Mouse (Mus musculus): ENCODE measurements around the gene Grik1.

The Grik1 gene

DNA sequence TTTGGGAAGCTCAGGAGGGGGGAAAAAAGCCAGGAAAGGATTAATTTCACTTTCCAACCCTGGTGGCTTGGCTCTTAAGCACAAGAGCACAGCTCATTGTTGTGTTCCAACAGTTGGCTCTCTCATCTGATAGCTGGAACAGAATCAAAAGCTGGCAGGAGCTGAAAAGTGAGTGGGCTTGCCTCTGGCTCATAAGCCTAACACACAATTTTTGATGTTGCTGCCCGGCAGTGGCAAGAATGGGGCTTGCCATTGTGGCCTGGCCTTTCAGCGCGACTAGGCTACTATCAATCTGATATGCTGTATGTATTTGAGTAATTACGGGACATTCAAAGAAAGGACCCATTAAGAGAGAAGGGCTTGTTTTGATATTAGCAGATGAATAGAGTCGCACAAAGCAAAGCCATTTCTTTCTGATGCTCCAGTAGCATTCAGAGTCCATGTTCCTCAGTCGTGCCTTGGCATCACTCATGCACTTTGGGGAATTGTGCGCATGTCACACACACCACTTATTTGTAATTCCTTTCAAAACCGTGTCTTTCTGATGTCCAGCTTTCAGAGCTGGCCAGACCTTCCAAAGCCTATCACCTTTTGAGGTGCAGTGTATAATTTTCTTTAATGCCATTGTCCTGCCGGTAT lies 115.9 kb downstream of the Grik1 start:
- in situ Hi-C loops (cut with MboI; ENCODE audit: low pct_unique_long_range_greater_than_20kb in 1 of 2, low sequenced_read_pairs in 2 of 2, unreplicated experiment in 1 of 2): no loop called here

DNA sequence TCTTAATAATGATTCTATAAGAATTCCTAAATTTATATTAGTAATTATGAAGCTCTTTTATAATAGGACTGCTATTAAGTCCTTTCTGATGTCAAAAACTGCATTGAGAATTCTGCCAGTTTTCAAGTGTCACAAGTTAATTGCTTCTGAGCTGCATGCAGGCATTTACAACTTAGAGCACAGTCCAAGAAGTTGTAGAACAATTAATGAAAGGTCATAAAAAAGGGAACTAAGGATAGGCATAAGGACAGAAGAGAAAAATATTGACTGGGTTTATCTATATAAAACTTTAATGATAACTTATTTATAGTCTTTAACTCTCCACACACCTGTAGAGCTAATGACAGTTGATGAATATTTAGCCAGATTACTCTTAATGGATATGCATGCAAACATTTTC lies 123.5 kb downstream of the Grik1 start:
- in situ Hi-C loops (cut with MboI; ENCODE audit: low pct_unique_long_range_greater_than_20kb in 1 of 2, low sequenced_read_pairs in 2 of 2, unreplicated experiment in 1 of 2): no loop called here

DNA sequence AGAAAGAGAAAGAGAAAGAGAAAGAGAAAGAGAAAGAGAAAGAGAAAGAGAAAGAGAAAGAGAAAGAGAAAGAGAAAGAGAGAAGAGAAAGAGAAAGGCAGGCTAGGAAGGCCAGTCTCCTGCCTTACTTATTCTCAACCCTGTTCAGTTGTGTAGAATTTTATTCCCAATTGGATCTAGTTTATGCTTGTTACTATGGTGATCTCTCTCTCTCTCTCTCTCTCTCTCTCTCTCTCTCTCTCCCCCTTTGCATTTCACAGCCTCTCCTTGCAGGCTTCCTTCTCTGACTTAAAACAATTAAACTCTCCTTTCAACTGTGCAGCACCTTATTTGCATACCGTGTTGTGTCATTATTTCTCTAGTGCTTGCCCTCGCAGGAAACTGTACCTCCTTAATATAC lies 147.5 kb downstream of the Grik1 start:
- in situ Hi-C loops (cut with MboI; ENCODE audit: low pct_unique_long_range_greater_than_20kb in 1 of 2, low sequenced_read_pairs in 2 of 2, unreplicated experiment in 1 of 2): no loop called here

DNA sequence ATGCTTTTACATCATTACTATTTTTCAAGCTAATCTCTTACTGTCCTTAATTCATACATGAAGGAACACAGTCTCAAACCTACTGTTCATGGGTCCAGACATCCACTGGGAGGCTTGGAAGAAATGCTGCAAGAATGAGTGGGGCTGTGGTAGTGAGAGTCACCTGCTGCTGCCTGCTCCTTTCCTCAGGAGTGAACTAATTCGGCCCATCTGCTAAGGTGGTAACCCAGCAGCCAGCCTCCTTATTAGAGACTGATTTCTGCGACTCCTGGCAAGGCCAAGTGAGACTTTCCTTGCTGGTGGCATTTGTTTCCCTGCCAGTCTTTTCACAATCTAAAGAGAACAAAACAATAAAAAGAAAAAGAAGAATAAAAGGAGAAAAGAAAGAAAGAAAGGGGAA lies 147.9 kb downstream of the Grik1 start:
- in situ Hi-C loops (cut with MboI; ENCODE audit: low pct_unique_long_range_greater_than_20kb in 1 of 2, low sequenced_read_pairs in 2 of 2, unreplicated experiment in 1 of 2): no loop called here

DNA sequence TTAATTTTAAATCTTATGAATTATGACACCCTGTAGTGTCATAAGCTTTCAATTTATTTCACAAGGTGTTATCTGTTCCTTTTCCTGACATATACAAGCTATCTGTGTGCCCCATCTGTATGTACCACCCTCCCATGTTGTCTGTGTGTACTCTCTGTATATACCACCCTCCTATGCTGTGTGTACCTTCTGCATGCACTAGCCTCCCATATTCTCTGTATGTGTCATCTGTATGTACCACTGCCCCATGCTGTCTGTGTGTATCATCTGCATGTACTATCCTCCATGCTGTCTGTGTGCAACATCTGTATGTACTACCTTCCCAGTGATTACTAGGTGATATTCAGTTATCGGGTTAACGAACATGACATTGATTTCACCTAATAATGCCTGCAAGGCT lies 148.5 kb downstream of the Grik1 start:
- in situ Hi-C loops (cut with MboI; ENCODE audit: low pct_unique_long_range_greater_than_20kb in 1 of 2, low sequenced_read_pairs in 2 of 2, unreplicated experiment in 1 of 2): no loop called here

DNA sequence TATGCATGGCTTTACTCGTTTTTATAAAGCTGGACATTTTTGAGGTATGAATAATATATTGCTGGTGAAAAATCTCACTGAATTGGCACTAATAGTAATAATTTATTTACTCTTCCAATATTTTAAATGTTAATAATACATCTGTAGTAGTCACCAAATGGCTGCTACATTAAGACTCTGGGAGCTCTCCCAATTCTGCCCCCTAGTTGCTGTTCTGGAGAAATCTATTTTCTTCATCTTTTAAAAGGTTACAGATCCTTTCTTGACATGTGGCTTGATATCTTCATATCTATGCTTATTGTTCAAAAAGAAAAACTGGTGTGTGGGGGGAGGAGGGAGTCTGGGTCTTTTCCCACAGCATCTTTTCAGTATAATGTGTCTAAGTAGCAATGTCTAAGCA lies 151.2 kb downstream of the Grik1 start:
- in situ Hi-C loops (cut with MboI; ENCODE audit: low pct_unique_long_range_greater_than_20kb in 1 of 2, low sequenced_read_pairs in 2 of 2, unreplicated experiment in 1 of 2): no loop called here

DNA sequence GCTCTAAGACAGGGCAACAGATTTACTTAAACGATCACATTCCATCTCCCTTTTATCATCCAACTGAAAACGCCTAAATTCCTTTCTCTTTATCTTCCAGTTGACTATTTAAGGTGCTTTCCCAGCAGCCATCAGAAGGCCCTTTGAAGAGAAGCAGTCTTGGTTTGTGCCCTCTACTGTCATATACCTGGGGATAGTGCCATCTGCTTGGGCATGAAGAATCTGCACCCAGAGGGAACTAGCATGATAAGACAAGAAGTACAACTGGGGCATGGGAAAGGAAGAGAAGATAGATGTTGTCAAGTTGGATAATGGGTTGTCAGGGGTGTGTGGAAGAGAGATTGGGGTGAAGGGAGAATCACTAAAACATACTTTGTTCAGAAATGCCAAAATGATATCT lies 157.1 kb downstream of the Grik1 start:
- in situ Hi-C loops (cut with MboI; ENCODE audit: low pct_unique_long_range_greater_than_20kb in 1 of 2, low sequenced_read_pairs in 2 of 2, unreplicated experiment in 1 of 2): no loop called here

DNA sequence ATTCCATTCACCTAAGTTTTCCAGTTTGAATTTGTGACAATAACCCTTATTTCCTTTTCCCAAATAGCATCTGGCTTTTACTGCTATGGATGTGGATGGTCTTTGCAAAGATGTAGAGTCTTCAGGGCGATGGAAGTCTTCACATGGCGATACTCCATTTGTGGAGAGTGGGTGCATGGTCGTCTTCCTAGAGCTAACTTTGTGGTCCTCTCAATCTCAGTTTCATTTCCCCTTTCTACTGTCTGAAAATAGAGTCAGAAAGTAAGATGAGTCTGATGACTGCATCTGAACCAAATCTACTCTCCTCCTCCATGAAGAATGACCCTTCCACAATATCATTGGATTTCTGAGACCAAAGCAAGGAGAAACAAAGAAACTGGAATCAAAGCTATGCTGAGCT lies 159.0 kb downstream of the Grik1 start:
- in situ Hi-C loops (cut with MboI; ENCODE audit: low pct_unique_long_range_greater_than_20kb in 1 of 2, low sequenced_read_pairs in 2 of 2, unreplicated experiment in 1 of 2): no loop called here

DNA sequence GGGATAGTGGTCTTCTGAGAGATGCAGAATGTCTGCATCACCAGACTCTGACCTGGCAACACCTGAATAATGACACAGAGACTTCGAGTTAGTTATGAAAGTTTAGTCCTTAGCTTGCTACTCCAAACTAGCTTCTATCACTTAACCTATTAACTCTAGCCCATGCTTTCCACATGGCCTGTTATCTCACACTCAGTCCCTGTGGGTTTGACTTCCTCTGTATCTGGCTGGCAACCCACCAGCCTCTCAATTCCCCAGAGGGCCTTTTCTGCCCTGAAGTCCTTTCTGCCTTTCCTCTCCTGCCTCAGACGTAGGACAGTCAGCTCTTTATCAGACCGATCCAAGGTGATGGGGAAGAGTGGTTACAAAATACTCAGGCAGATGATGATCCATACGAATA lies 165.0 kb downstream of the Grik1 start:
- in situ Hi-C loops (cut with MboI; ENCODE audit: low pct_unique_long_range_greater_than_20kb in 1 of 2, low sequenced_read_pairs in 2 of 2, unreplicated experiment in 1 of 2): no loop called here

DNA sequence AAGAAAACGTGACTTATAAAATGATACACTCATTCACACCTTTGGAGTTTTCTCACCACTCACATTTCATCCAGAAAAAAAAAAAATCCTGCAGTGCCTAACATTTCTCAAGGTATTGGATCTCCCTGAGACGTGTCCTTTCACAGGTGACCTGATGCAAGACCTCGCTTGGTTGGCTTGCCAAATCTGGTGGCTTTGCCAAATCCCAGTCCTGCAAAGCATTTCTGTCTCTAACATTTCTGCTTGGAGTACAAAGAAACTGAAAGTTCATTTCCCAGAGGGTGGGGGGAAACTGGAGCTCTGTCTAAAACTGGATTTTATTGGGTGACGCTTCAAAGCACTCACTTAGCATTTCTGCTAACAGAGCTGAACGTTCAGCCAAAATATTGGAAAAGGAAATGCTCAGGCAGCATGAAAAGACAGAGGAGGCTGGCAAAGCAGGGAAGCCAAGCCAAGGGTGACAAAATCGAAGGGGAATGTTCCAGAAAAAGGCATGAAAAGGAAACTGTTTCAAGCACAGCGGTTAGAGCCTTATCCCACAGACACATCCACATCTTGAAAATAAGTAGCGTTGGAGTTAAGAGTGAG lies 177.4 kb downstream of the Grik1 start:
- in situ Hi-C loops (cut with MboI; ENCODE audit: low pct_unique_long_range_greater_than_20kb in 1 of 2, low sequenced_read_pairs in 2 of 2, unreplicated experiment in 1 of 2): no loop called here

DNA sequence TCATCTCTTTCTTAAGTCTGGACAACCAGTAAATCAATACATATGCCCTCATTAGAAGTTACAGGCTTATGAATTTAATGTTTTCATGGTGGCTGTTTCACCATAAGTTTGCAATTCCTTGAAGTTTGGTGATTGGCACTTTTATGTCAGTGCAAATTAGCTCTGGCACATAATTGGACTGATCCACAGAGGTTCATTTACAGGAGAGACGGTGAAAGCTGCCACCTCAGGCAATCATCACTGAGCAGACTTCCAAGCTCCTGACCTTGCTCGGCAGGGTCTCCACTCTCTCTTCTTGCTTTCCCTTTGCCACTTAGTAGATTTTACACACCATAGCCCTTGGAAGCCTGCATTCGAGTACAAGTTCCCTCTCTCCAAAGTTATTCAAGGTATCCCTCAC lies 178.6 kb downstream of the Grik1 start:
- in situ Hi-C loops (cut with MboI; ENCODE audit: low pct_unique_long_range_greater_than_20kb in 1 of 2, low sequenced_read_pairs in 2 of 2, unreplicated experiment in 1 of 2): no loop called here

DNA sequence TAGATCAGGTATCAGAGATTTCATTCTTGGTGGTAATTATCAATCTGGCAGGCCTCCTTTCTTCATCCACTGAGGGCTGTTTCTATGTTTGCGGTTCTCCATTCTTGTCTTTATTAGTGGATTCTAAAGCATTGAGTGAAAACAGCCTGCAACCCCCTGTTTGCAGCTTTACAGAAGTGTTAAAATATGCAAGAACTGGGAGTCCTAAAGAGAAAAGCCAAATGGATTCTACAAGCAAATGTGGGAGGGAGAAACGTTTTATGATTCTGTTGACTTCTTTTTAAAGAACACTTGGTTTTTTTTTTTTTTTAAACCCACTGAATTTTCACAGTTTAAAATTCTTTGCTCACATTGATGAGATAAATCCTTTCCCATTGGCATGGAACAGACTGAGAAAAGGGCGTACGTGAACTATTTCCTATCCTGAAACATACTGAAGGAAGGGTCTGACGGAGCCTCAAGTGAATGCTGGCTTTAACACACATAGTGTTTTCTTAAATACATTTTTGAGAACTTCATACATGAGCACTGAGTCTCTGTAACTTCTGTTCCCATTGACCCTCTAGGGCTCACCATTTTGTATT lies 195.8 kb downstream of the Grik1 start:
- in situ Hi-C loops (cut with MboI; ENCODE audit: low pct_unique_long_range_greater_than_20kb in 1 of 2, low sequenced_read_pairs in 2 of 2, unreplicated experiment in 1 of 2): no loop called here

DNA sequence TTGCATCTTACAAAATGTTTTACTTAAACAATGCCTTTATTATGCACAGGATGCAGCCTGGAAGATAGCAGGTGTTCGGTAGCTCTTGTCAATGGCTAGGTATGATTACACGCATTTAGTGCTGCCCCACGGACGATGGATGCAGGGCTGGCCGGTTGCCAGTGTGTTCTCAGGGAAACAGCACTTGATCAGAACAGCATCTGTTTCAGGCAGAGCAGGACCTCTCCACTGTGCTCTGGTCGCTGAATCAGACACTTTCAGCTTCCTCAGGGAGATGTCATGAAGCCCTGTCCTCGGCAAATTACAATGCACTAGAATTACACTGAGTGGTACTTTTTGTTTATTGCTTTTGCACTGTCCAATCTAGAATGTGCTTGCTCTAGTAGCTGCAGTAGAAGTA lies 202.8 kb downstream of the Grik1 start:
- in situ Hi-C loops (cut with MboI; ENCODE audit: low pct_unique_long_range_greater_than_20kb in 1 of 2, low sequenced_read_pairs in 2 of 2, unreplicated experiment in 1 of 2): no loop called here

DNA sequence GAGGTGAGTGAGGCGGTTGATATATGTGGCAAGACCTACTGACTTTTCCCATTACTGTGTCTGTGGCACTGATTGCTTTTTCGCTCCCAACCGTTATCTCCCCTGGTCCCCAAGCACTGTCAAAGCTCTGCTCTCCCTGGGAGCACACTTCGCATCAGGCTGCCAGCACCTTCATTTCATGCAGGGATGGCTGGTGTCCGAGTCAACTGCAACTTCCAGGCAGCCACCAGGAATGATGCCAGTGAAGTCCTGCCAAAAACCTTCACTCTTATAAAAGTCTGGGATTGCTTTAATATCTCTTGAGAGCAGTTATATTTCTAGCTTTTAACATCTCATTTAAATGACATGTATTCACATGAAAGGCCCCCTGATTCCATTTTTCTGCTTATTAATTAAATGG lies 215.3 kb downstream of the Grik1 start:
- in situ Hi-C loops (cut with MboI; ENCODE audit: low pct_unique_long_range_greater_than_20kb in 1 of 2, low sequenced_read_pairs in 2 of 2, unreplicated experiment in 1 of 2): no loop called here

DNA sequence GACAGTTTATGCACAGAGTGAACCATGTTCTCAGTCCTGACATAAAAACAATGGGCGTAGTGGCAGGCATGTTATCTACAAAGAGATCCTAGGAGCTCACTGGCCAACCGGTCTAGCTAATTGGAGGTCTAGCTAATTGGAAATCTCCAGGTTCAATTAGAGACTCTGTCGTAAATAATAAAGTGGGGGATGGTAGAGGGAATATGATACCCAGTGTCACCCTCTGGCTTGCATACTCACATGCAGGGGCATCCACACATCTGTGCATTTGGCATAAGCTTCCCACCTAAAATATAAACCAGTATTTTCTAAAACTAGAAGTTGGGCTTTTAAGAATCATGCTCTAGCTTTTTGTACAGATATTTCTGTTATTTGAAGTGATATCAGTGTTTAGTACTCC lies 229.1 kb downstream of the Grik1 start:
- in situ Hi-C loops (cut with MboI; ENCODE audit: low pct_unique_long_range_greater_than_20kb in 1 of 2, low sequenced_read_pairs in 2 of 2, unreplicated experiment in 1 of 2): no loop called here

DNA sequence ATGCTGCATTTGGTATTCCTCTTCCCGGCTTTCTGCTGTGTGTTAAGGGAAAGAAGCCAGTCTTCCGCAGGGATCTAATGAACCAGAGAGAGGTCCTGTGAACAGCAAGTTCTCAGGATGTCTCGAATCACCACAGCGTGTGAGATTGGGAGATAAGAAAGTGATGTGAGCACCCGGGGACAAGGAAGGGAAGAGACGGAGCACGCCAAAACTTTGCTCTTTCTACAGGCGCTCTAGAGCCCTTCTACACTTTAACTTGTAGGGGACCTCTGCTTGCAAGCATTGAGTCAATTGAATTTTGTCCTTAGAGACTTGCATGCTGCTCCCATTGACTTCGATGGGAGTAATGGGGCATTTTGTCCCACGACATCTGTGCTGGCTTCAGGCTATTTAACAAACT lies 241.9 kb downstream of the Grik1 start:
- in situ Hi-C loops (cut with MboI; ENCODE audit: low pct_unique_long_range_greater_than_20kb in 1 of 2, low sequenced_read_pairs in 2 of 2, unreplicated experiment in 1 of 2): no loop called here

DNA sequence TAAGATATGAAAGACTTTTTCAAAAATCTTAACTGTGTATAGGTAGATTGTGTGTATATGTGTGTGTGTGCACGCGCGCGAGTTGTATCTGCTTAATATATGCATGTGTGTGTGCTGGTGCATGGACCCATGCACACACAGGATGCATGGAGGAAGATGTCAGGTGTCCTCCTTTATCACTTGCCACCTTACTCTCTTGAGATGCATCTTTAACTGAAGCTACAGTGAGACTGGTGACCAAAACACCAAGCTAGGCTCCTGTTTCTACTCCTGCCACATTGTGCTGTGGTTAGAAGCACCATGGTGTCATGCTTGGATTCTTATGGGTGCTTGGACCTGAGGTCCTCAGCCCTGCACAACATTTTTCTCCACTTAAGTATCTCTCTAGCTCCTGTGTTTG lies 245.7 kb downstream of the Grik1 start:
- in situ Hi-C loops (cut with MboI; ENCODE audit: low pct_unique_long_range_greater_than_20kb in 1 of 2, low sequenced_read_pairs in 2 of 2, unreplicated experiment in 1 of 2): no loop called here

DNA sequence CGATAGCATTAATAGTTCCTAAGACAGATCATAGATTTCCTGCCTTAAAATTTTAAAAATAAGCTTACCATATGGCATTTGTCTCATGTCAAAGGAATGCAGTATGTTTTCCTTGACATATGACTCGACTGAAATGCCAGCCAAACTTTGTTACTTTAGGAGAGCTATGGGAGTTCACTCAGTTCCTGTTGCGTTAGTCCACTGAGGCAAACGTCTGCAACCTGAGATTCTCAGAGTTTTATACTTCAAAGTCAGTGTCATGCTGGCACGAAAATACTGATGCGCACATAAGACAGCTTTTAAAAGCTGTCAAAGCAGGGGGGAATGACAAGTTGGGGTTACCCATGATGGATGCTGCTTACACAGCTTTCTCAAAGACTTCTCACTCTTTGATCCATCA lies 247.6 kb downstream of the Grik1 start:
- in situ Hi-C loops (cut with MboI; ENCODE audit: low pct_unique_long_range_greater_than_20kb in 1 of 2, low sequenced_read_pairs in 2 of 2, unreplicated experiment in 1 of 2): no loop called here

DNA sequence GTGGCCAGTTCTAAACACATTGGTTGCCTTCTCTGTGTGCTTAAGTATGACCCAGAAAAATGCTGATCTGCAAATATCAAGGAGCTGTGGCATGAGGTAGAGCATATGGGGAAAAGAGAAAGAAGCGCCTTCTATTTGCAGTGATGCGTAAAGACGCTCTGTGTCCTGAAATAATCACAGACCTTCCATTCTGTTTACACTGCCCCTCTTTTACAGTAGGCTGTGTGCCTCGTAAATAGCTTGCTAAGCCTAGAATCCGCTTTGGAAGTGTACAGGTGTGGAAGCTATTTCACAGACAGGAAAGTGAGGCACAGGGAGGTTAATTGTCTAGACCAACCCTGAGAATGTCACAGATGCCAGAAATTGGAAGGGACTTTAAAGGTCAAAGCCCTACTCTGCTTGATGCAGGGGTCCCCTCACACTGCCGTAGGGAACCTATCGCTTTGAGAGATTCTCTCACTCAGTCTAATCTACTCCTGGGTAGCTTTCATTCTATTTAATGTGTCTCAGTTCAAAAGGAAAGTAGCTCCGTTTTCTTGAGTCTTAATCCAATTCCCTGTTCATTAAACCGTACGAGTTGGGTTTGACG lies 251.5 kb downstream of the Grik1 start:
- in situ Hi-C loops (cut with MboI; ENCODE audit: low pct_unique_long_range_greater_than_20kb in 1 of 2, low sequenced_read_pairs in 2 of 2, unreplicated experiment in 1 of 2): no loop called here

DNA sequence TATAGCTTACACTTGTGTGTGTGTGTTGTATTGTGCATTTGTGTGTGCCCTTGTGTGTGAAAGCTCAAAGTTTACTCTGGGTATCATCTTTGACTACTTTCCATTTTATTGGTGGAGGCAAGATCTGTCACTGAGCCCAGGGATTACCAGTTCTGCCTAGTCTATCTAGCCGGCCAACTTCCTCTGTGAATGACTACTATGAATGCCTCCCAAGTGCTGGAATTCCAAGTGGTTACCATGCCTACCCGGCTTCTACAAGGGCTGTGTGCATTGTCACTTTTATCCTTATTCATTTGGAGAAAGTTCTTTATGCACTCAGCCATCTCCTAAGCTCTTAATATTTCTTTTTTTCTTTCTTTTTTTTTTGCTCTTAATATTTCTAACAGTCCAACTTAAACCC lies 301.3 kb downstream of the Grik1 start:
- in situ Hi-C loops (cut with MboI; ENCODE audit: low pct_unique_long_range_greater_than_20kb in 1 of 2, low sequenced_read_pairs in 2 of 2, unreplicated experiment in 1 of 2): no loop called here

All from mouse embryonic stem cell (cell line).